Mouse (Mus musculus): ENCODE data around the gene Gm7247.
"Not testable (repeated sequence)": the region's sequence is repeated elsewhere in the genome, so short reads cannot be mapped to it uniquely, and the experiment has no call there.

The Gm7247 gene

DNA sequence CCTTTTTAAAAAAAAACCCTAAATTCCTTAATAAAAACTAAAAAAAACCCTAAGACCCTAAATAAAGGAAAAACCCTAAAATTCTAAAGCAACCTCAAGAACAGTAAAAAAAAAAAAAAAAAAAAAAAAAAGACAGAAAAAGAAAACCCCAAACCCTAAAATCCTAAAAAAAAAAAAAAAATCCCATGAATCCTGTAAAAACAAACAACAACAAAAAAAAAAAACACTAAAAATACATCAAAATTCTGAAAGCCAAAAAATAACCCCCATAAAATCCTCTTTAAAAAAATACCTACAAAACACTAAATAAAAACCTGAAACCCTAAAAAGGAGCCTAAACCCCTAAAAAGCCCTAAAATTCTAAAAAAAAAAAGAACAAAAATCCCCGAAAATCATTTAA is 135.4 kb downstream of the Gm7247 start:
- no peak for DNase-seq

DNA sequence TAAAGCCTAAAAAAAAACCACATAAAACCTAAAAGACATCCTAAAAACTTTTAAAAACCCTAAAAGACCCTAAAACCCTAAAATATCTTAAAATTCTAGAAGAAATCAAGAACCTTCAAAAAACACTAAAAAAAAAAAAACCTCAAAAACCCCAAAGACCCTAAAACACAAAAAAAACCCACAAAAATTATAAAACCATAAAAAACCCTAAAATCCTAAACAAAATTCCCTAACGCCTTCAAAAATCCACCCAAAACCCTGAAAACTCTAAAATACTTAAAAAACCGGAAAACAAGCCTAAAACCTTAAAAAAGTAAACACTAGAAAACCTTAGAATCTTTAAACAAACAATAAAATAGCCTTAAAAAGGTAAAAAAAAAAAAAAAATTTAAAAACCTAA is 136.4 kb downstream of the Gm7247 start:
- no peak for DNase-seq

DNA sequence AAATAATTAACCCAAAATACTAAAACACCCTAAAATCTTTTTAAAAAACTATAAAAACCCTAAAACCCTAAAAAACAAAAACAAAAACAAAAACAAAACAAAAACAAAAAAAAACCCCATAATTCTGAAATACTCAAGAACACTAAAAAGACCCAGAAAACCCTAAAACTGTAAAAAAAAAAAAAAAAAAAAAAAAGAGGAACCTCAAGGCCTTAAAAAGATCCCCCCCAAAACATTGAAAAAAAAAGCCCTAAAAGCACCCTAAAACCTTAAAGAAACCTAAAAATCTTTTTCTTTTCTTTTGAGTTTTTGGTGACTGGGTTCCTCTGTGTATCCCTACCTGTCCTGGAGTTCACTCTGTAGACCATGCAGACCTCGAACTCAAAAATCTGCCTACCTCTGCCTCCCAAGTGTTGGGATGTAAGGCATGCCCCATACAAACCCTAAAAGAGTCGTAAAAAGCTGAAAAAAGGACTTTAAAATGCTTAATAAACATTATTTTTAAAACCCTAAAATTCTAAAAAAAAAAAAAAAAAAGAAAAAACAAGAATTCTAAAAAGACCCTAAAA is 138.2 kb downstream of the Gm7247 start:
- DNase-seq, result no peak

DNA sequence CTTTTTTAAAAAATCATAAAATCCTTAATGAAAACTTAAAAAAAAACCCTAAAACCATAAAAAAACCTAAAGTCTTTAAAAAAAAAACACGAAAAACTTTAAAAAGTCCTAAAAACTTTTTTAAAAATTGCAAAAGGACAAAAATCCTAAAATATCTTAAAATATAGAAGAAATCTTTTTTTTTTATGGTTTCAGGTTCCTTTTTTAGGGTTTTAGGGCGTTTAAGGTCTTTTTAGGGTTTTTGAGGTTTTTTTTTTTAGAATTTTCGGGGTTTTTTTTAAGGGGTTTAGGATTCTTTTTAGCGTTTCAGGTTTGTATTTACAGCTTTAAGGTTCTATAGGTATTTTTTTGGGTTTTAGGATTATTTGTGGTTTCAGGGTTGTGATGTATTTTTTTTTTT is 138.9 kb downstream of the Gm7247 start:
- no peak for DNase-seq

DNA sequence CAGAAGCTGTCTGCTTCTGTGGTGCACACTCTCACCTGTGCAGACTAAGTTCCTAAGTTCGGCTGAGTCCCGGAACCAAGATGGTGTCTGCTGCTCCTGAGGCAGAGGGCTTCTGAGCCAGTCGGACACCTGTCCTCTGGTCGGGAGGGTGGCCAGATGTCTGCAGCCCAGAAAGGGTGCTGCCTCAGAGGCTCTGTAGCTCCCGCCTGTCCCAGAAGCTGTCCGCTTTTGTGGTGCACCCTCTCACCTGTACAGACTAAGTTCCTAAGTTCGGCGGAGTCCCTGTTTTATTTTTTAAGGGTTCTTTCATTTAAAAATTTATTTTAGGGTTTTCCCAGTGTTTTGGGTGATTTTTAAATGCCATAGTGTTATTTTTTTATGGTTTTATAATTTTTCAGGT is 145.9 kb downstream of the Gm7247 start:
- no peak for DNase-seq

DNA sequence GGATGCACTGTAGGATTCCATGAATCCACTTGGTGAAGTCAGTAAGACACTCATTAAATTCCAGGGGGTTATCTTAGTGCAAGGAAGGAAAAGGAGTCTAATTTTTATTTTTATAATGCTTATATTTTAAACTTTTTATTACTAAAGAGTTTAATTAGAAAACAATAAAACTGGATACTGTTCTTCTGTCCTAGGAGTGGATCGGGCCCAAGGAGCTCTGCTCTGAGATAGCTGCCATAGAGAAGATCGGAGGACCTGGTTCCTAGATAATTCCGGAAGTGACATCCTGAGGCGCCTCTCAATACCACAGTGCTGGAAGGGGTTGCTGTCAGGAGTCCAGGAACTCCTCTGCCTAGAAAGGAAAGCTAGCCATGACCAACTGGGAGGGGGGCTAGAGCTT is 190.9 kb downstream of the Gm7247 start, which contains the start of gene Gm5622:
Gene Gm5622, plus strand, starts transcription at position 301 of the 400 bp plus-strand sequence.
- no peak for DNase-seq

DNA sequence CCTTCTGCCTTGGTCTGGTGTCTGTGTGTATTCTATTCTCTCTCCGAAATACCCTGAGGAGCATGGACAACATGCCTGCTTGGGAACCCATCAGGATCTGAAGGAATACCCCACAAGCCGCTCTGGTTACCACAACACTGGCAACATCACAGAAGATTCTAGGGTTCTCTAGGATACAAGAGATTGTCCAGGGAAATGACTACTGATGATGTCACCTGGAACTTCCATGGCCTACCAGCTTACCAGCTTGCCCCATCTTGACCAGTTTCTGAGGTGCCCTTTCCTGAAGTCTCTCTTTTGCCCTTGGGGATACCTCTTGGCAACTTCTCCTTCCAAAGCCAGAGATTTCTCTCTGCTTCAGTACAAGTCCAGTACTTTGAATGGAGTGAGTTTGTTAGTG is 212.4 kb downstream of the Gm7247 start, which contains the start of gene Gm17175:
Gene Gm17175, minus strand, starts transcription at position 101 of the 400 bp plus-strand sequence.
- not testable (repeated sequence) for DNase-seq

DNA sequence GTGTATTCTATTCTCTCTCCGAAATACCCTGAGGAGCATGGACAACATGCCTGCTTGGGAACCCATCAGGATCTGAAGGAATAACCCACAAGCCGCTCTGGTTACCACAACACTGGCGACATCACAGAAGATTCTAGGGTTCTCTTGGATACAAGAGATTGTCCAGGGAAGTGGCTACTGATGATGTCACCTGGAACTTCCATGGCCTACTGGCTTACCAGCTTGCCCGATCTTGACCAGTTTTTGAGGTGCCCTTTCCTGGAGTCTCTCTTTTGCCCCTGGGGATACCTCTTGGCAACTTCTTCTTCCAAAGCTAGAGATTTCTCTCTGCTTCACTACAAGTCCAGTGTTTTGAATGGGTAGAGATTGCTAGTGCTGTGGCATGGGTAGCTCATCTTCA is 230.5 kb downstream of the Gm7247 start, which contains the start of gene Gm17174:
Gene Gm17174, minus strand, starts transcription at position 101 of the 400 bp plus-strand sequence.
- not testable (repeated sequence) for DNase-seq

DNA sequence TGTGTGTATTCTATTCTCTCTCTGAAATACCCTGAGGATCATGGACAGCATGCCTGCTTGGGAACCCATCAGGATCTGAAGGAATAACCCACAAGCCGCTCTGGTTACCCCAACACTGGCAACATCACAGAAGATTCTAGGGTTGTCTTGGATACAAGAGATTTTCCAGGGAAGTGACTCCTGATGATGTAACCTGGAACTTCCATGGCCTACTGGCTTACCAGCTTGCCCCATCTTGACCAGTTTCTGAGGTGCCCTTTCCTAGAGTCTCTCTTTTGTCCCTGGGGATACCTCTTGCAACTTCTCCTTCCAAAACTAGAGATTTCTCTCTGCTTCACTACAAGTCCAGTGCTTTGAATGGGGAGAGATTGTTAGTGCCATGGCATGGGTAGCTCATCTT is 249.7 kb downstream of the Gm7247 start, which contains the start of gene Gm17078:
Gene Gm17078, minus strand, starts transcription at position 101 of the 400 bp plus-strand sequence.
- no peak for DNase-seq

All from lung, postnatal 14 days (tissue).